8 mouse cellular contexts compared by ENCODE assay signal in the genomic region with DNA sequence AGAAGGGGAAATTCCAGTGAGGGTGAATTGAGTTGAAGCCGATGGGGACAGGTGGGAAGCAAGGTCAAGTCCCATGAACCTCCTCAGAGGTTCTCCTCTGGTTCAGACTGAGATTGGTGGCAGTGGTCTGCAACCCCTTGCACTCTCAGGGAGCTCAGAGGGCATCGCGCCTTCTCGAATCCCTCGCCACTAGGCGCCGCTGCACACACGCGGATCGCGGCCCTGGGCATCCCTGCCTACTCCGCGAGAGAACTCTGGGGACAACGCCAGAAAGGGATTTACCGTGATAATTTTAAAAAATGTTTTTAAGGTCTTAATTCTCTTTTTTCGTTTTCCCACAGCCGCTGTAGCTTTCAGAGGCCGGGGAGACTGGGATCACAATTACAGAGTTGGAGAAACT. TPM values are rescaled to one million over a fixed set of nuclear protein-coding genes. Genes with fewer than 3 reads are reported as not detected.
DNase-seq lines count a peak whose midpoint lies in the region; TF ChIP-seq lines count a peak whose summit lies in the region.

No protein-coding gene starts in this region.

- H3K4me1 ChIP-seq in kidney, adult 2 months (ENCODE audit: control insufficient read depth, insufficient read depth, low read length) = peaks cover 6% of the 10 kb centered on the region; the same call in 1 of the 2 replicates
- peaks cover 9% of the 10 kb centered on the region for H3K4me1 ChIP-seq in olfactory bulb, adult 2 months (ENCODE audit: control insufficient read depth, insufficient read depth, low read length)

- TF ChIP-seq CTCF in kidney, adult 2 months (conservative IDR thresholded peaks at IDR 0.05; ENCODE audit: insufficient read depth, insufficient read length, low read depth, low read length) = peak; percentile 88
- TF ChIP-seq CTCF in olfactory bulb, adult 2 months (IDR thresholded peaks at IDR 0.05; ENCODE audit: insufficient read depth, low read depth, low read length) = peak; percentile 97

- H3K36me3 ChIP-seq in kidney, adult 2 months (ENCODE audit: control insufficient read depth, insufficient read depth, low read length) = no peaks in the 10 kb centered on the region

- peak; percentile 75 for DNase-seq in ovary, postnatal 14 days (ENCODE audit: low spot score)
- DNase-seq in ovary, adult 18-20 months (ENCODE audit: low spot score) = no peak
- DNase-seq in cerebellum, postnatal 25 days = peak; percentile 75 to 87
- peak; percentile 33 to 36 for DNase-seq in gastrocnemius, adult 8-10 months (ENCODE audit: low spot score in 2 of 2)
- peak; percentile 84 for DNase-seq in kidney, adult 2 months
- peak; percentile 38 to 58 for DNase-seq in lung, adult 18-20 months
- DNase-seq in thymus, postnatal 36 days = peak; percentile 74 to 78

- WGBS in kidney, adult 2 months = under 1% methylated on average over 18 of the region's 18 CpGs
- WGBS in olfactory bulb, adult 2 months = 1% methylated on average over 18 of the region's 18 CpGs

- no peak for TF ChIP-seq POLR2A in kidney, adult 2 months (IDR thresholded peaks at IDR 0.05; ENCODE audit: low read depth, low read length)
- no peak for TF ChIP-seq POLR2A in olfactory bulb, adult 2 months (IDR thresholded peaks at IDR 0.05; ENCODE audit: insufficient read depth, low read depth, low read length)

- no peaks in the 10 kb centered on the region for H3K27me3 ChIP-seq in kidney, adult 2 months (replicated peaks; ENCODE audit: control insufficient read depth, insufficient read depth, low read length)

- no peak overlapping the region for H3K4me3 ChIP-seq in kidney, adult 2 months (ENCODE audit: insufficient read depth, low read depth, low read length)
- H3K4me3 ChIP-seq in olfactory bulb, adult 2 months (ENCODE audit: insufficient read depth, low read depth, low read length) = no peak overlapping the region

- H3K27ac ChIP-seq in kidney, adult 2 months (ENCODE audit: insufficient read depth, low read depth, low read length) = no peak overlapping the region
- H3K27ac ChIP-seq in olfactory bulb, adult 2 months (ENCODE audit: insufficient read depth, low read depth, low read length) = no peak overlapping the region

RNA-seq across cellular contexts. Expression of gene Emx2, which starts 4.0 kb away (rescaled TPM):
- under 1 TPM; 0.38 to 0.97 (median 0.50) TPM for total RNA-seq in gastrocnemius, adult 8-10 months (2022)
- polyA plus RNA-seq in kidney, adult 2 months (2012; rRNA removed) = 14.3 and 19.2 TPM in 2 replicates
- not detected in 2 replicates for polyA plus RNA-seq in olfactory bulb, adult 2 months (2012; ENCODE audit: insufficient read depth, insufficient read length, low replicate concordance, missing spikeins)

Comparison
In these comparisons a context has a peak if more than half of its experiments do, and no peak if none do; other contexts are left out.
1. RNA of gene Emx2, which starts 4.0 kb away (polyA plus RNA-seq): 14.3 to 19.2 TPM in kidney, adult 2 months; not detected in olfactory bulb, adult 2 months; every median in the first group is over 10 times any median in the second.